Mouse (Mus musculus) stomach, postnatal 0 days (tissue): ENCODE measurements around the gene Ankrd12. TPM values are rescaled to one million over a fixed set of nuclear protein-coding genes. Genes with fewer than 3 reads are reported as not detected.

ENCODE experiments used
- ATAC-seq: fragments of 200-750 bp; cut with Nextera tagmentation; 2 replicates; pipeline ENCODE4 v1.8.0; 2017; ENCODE audit not compliant: low FRiP score, low TSS enrichment
- DNase-seq: peaks from one replicate; pipeline ENCODE4 v3.0.0-alpha.2; 2016; ENCODE audit warnings: low spot score
- H3K27ac ChIP-seq: fragments of 300-500 bp; sonication (generic); replicated peaks from 2 replicates; pipeline ENCODE4 v1.5.1; 2014; ENCODE audit warnings: mild to moderate bottlenecking, control low read depth
- H3K27me3 ChIP-seq: fragments of 300-500 bp; sonication (generic); 2 replicates; pipeline ENCODE4 v1.6.1; 2014; ENCODE audit warnings: low read length; ENCODE audit not compliant: control insufficient read depth, insufficient read depth
- H3K36me3 ChIP-seq: fragments of 300-500 bp; sonication (generic); 2 replicates; pipeline ENCODE4 v1.6.1; 2014; ENCODE audit warnings: low read length, mixed read lengths; ENCODE audit not compliant: control insufficient read depth, insufficient read depth
- H3K4me1 ChIP-seq: fragments of 300-500 bp; sonication (generic); replicated peaks from 2 replicates; pipeline ENCODE4 v1.6.1; 2014; ENCODE audit warnings: antibody characterized with exemption; ENCODE audit not compliant: control insufficient read depth, insufficient read depth
- H3K4me2 ChIP-seq: fragments of 300-500 bp; sonication (generic); replicated peaks from 2 replicates; pipeline ENCODE4 v1.6.1; 2014; ENCODE audit warnings: low read depth, mild to moderate bottlenecking, control low read depth, moderate library complexity
- H3K4me3 ChIP-seq: fragments of 300-500 bp; sonication (generic); 2 replicates; pipeline ENCODE4 v1.5.1; 2014; ENCODE audit warnings: low read depth, low read length, control low read depth
- H3K9ac ChIP-seq: fragments of 300-500 bp; sonication (generic); 2 replicates; pipeline ENCODE4 v1.6.1; 2014; ENCODE audit warnings: mild to moderate bottlenecking, low read length, control low read depth, mixed read lengths
- H3K9me3 ChIP-seq: fragments of 300-500 bp; sonication (generic); 2 replicates; pipeline ENCODE4 v1.6.1; 2016; ENCODE audit warnings: low read length; ENCODE audit not compliant: control insufficient read depth
- CTCF ChIP-seq: IDR thresholded peaks from 2 replicates; pipeline ENCODE4 v1.5.1; 2016; ENCODE audit warnings: antibody characterized with exemption, low read depth, mild to moderate bottlenecking, moderate library complexity
- EP300 ChIP-seq: optimal IDR thresholded peaks from 2 replicates; pipeline ENCODE3; 2016; ENCODE audit warnings: antibody characterized with exemption
- WGBS: fragments of 180-500 bp; shearing (Covaris S2); extraction: QIAGEN DNeasy Blood & Tissue Kit; methylation state at CpG from one replicate; pipeline ENCODE4 v1.1.7; 2014; 5-methylcytosine and 5-hydroxymethylcytosine counted together
- polyA plus RNA-seq: library from polyadenylated mRNA; unstranded; fragments of >200 nt; fragmentation: Nextera tagmentation; extraction: Ambion mirVana; gene quantifications from 2 replicates; pipeline ENCODE4 v1.2.1, GENCODE M21; 2015

The Ankrd12 gene
- polyA plus RNA-seq, 1 experiment from 2014 or later, result 23.4 TPM

- no peak for TF ChIP-seq EP300
- TF ChIP-seq CTCF, result no peak
- 0 out of 2 replicates have a peak, but pooled peaks cover 5% of the 10 kb centered on the region for H3K36me3 ChIP-seq
- no peak overlapping the region for H3K9ac ChIP-seq
- no peak overlapping the region for H3K4me3 ChIP-seq
- 62% methylated on average over 3 of the region's 3 CpGs for WGBS
- DNase-seq (peak; percentile 23), ATAC-seq (peak; percentile 58; the same call in 1 of the 2 replicates)
- H3K4me2 ChIP-seq, result no peak overlapping the region
- H3K27me3 ChIP-seq, result no peaks in the 10 kb centered on the region
- H3K9me3 ChIP-seq, result no peaks in the 10 kb centered on the region
- H3K27ac ChIP-seq, result peak overlapping the region; percentile 45; the same call in 1 of the 2 replicates
- peaks cover 6% of the 10 kb centered on the region; the same call in 1 of the 2 replicates for H3K4me1 ChIP-seq
Measured at GRCm38 (mm10) chr17:65919235-65919634, 157.7 kb downstream of the Ankrd12 start.

GRCm38 (mm10) chr17:65916135-65916668, 160.7 kb downstream of the Ankrd12 start:
- Histone ChIP-seq H3K9ac (peak overlapping the region; percentile 50; the same call in 1 of the 2 replicates), H3K9me3 (no peaks in the 10 kb centered on the region), H3K27ac (peak overlapping the region; percentile 95), H3K4me2 (peak overlapping the region; percentile 27), H3K4me1 (peaks cover 10% of the 10 kb centered on the region; the same call in 1 of the 2 replicates), H3K36me3 (no peaks in the 10 kb centered on the region), H3K27me3 (no peaks in the 10 kb centered on the region), H3K4me3 (no peak overlapping the region)
- WGBS, result 6% methylated on average over 8 of the region's 8 CpGs
- ATAC-seq, result peak; percentile 82
- TF ChIP-seq EP300 (peak; percentile 6), CTCF (peak; percentile 20; the same call in 1 of the 2 replicates)
- DNase-seq, result peak; percentile 78

Other genes with a start within 250 kb of the Ankrd12 start
- gene Ralbp1, start 191.3 kb downstream of the Ankrd12 start, polyA plus RNA-seq, result 114 and 117 TPM in 2 replicates
- 63.5 and 66.8 TPM in 2 replicates for gene Twsg1, start 125.9 kb downstream of the Ankrd12 start, polyA plus RNA-seq
- gene Ndufv2, start 24.5 kb upstream of the Ankrd12 start, polyA plus RNA-seq, result 348 and 356 TPM in 2 replicates
- 27.2 and 27.6 TPM in 2 replicates for gene Washc1, start 34.5 kb upstream of the Ankrd12 start, polyA plus RNA-seq
- gene Ddx11, start 46.4 kb upstream of the Ankrd12 start, polyA plus RNA-seq, result 2.9 TPM in 2 replicates